Mouse (Mus musculus) ES-Bruce4 (cell line): ENCODE data around the gene Appbp2.

Experiments used
- CTCF ChIP-seq: IDR thresholded peaks from one replicate; pipeline ENCODE4 v1.8.1; 2011; ENCODE audit warnings: low read depth, low read length
- EP300 ChIP-seq: IDR thresholded peaks from 2 replicates; pipeline ENCODE4 v1.6.1; 2011; ENCODE audit warnings: low read depth, low read length; ENCODE audit not compliant: insufficient read depth
- POLR2A ChIP-seq: IDR thresholded peaks from one replicate; pipeline ENCODE4 v1.8.1; 2011; ENCODE audit warnings: low read length; ENCODE audit not compliant: insufficient read depth

DNA sequence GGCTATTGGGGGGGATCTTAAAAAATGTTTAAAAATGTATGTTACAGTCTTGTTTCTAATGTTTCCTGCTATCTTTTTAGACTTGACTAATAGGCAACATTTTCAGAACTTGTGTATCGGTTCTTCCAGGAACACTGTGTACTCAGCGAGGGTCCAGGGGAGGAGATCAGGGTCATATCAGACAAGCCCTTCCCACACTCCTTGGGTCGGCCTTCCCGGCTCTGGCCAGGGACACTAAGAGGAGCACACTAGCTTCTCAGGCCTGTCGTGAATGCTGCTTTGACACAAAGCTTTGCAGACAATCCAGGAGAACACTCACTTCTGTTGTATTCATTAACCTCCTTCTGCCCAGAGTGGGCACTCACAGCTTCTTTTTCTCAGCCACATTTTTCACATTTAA is 18.1 kb upstream of the Appbp2 start:
- TF ChIP-seq POLR2A (no peak), CTCF (no peak), EP300 (no peak)
